Mouse (Mus musculus): ENCODE data around the gene Nub1. TPM values are rescaled to one million over a fixed set of nuclear protein-coding genes. Genes with fewer than 3 reads are reported as not detected.

Gene Nub1
- polyA plus RNA-seq, 1 experiment = 18.6 TPM

DNA sequence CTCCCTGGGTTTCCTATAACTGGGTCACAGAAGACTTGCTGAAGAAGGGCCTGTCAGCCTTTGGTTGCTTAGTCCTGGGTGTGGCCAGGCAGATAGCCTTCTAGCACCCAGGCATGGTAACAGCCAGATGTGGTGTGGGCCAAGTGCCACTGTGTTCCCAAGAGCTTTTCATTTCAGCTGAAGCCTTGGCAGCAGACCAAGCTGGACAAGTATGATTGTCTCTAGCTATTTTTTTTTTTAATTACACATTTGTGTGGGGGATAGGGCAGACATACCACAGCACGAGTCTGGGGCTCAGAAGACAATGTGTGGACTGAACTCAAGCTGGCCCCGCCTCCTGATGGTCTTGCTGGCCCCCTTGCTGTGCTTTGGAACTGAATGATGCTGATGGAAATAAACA, 24.6 kb downstream of the Nub1 start:
- TF ChIP-seq FOSL1 (IDR thresholded peaks at IDR 0.05; ENCODE audit: insufficient read depth, low read length, poor library complexity, severe bottlenecking) (no peak), MYOG (IDR thresholded peaks at IDR 0.05; ENCODE audit: control insufficient read depth, extremely low read depth, insufficient read length) (no peak), MAX (IDR thresholded peaks at IDR 0.05) (no peak), CTCF (IDR thresholded peaks at IDR 0.05; ENCODE audit: control insufficient read depth, insufficient read depth, insufficient read length) (no peak), MYOD1 (IDR thresholded peaks at IDR 0.05; ENCODE audit: control insufficient read depth, insufficient read length, low read depth) (no peak), USF1 (IDR thresholded peaks at IDR 0.05; ENCODE audit: low read depth) (no peak), CEBPB (IDR thresholded peaks at IDR 0.05; ENCODE audit: low read depth) (no peak)
- peaks cover 41% of the 10 kb centered on the region for H3K36me3 ChIP-seq (ENCODE audit: control insufficient read depth, insufficient read depth)

DNA sequence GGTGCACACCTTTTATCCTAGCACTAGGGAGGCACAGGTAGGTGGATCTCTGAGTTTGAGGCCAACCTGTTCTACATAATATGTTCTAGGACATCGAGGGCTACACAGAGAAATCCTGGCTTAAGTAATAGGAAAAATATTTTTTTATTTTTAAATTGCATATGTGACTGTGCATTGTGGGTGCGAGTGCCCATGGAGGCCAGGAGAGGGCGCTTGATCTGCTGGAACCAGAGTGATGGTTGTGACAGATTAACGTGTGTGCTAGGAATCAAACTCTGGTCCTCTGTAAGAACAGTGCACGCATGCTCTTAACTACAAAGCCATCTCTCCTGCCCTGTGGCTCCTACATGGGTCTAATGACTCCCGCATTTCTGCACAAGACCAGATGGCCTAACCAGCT, 26.3 kb downstream of the Nub1 start:
- Histone ChIP-seq H3K27me3 (ENCODE audit: control insufficient read depth, insufficient read depth, insufficient read length) (peaks cover 3% of the 10 kb centered on the region), H3K36me3 (ENCODE audit: control insufficient read depth, insufficient read depth) (peaks cover 26% of the 10 kb centered on the region), H3ac (ENCODE audit: control insufficient read depth, insufficient read length, low read depth) (no peak overlapping the region), H3K79me2 (ENCODE audit: control insufficient read depth, insufficient read depth) (no peaks in the 10 kb centered on the region), H3K4me3 (ENCODE audit: insufficient read depth, poor library complexity, severe bottlenecking) (no peak overlapping the region), H3K79me3 (ENCODE audit: low read depth) (no peaks in the 10 kb centered on the region)
- no peak for TF ChIP-seq USF1 (IDR thresholded peaks at IDR 0.05; ENCODE audit: low read depth)
- TF ChIP-seq MYOD1 (IDR thresholded peaks at IDR 0.05; ENCODE audit: control insufficient read depth, insufficient read length, low read depth) = no peak
- TF ChIP-seq FOSL1 (IDR thresholded peaks at IDR 0.05; ENCODE audit: insufficient read depth, low read length, poor library complexity, severe bottlenecking) = no peak
- no peak for TF ChIP-seq CEBPB (IDR thresholded peaks at IDR 0.05; ENCODE audit: low read depth)
- no peak for TF ChIP-seq MAX (IDR thresholded peaks at IDR 0.05)
- TF ChIP-seq MYOG (IDR thresholded peaks at IDR 0.05; ENCODE audit: control insufficient read depth, extremely low read depth, insufficient read length) = no peak
- no peak for TF ChIP-seq CTCF (IDR thresholded peaks at IDR 0.05; ENCODE audit: control insufficient read depth, insufficient read depth, insufficient read length)

More for the DNA sequence above, 24.6 kb downstream of the Nub1 start:
- no peak overlapping the region for H3K4me3 ChIP-seq (ENCODE audit: insufficient read depth, poor library complexity, severe bottlenecking)
- H3K79me2 ChIP-seq (ENCODE audit: control insufficient read depth, insufficient read depth) = no peaks in the 10 kb centered on the region
- no peak overlapping the region for H3ac ChIP-seq (ENCODE audit: control insufficient read depth, insufficient read length, low read depth)
- H3K79me3 ChIP-seq (ENCODE audit: low read depth) = no peaks in the 10 kb centered on the region
- H3K27me3 ChIP-seq (ENCODE audit: control insufficient read depth, insufficient read depth, insufficient read length) = no peaks in the 10 kb centered on the region

DNA sequence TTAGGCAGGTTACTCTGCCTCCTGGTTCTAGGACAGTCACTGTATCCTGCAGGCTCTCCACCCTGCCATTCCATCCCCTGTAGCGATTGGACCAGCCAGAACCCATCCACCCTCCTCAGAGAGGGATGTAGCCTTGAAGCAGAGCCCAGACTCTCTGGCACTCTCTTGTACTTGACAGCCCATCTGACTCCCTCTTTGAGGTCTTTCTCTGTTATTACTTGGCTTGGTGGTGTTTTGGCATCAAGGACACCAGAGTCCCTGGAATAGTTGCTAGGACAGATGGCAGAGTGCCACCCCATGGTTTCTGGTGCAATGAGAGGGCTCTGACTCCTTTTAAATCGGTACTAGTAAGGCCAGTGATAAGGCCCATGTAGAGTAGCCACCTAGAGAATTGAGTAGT, 27.9 kb downstream of the Nub1 start:
- Histone ChIP-seq H3K79me3 (ENCODE audit: low read depth) (no peaks in the 10 kb centered on the region), H3K4me3 (ENCODE audit: insufficient read depth, poor library complexity, severe bottlenecking) (no peak overlapping the region), H3ac (ENCODE audit: control insufficient read depth, insufficient read length, low read depth) (no peak overlapping the region), H3K36me3 (ENCODE audit: control insufficient read depth, insufficient read depth) (peaks cover 19% of the 10 kb centered on the region), H3K79me2 (ENCODE audit: control insufficient read depth, insufficient read depth) (no peaks in the 10 kb centered on the region), H3K27me3 (ENCODE audit: control insufficient read depth, insufficient read depth, insufficient read length) (peaks cover 9% of the 10 kb centered on the region)
- TF ChIP-seq CEBPB (IDR thresholded peaks at IDR 0.05; ENCODE audit: low read depth) (no peak), MAX (IDR thresholded peaks at IDR 0.05) (no peak), FOSL1 (IDR thresholded peaks at IDR 0.05; ENCODE audit: insufficient read depth, low read length, poor library complexity, severe bottlenecking) (no peak), USF1 (IDR thresholded peaks at IDR 0.05; ENCODE audit: low read depth) (no peak), MYOD1 (IDR thresholded peaks at IDR 0.05; ENCODE audit: control insufficient read depth, insufficient read length, low read depth) (no peak), MYOG (IDR thresholded peaks at IDR 0.05; ENCODE audit: control insufficient read depth, extremely low read depth, insufficient read length) (no peak), CTCF (IDR thresholded peaks at IDR 0.05; ENCODE audit: control insufficient read depth, insufficient read depth, insufficient read length) (no peak)

DNA sequence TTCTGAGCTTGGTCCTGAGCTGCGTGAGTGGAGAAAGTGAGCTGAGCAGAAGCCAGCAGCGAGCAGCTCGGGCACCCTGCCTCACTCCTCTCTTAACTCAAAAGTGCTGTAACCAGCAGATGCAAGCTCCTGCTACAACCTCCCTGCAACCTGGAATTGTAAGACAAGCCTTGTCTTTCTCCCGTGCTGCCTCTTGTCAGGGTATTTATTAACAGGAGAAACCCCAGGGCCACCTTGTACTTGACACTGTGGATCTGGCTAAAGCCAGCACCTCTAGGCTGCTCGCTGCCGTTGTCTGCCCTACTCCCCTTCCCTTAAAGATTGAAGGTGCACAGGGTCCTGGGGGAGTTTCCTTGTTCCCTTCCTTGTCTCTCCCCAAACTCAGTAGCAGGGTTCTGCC, 28.7 kb downstream of the Nub1 start:
- Histone ChIP-seq H3ac (ENCODE audit: control insufficient read depth, insufficient read length, low read depth) (no peak overlapping the region), H3K36me3 (ENCODE audit: control insufficient read depth, insufficient read depth) (peaks cover 13% of the 10 kb centered on the region), H3K27me3 (ENCODE audit: control insufficient read depth, insufficient read depth, insufficient read length) (peaks cover 13% of the 10 kb centered on the region), H3K79me2 (ENCODE audit: control insufficient read depth, insufficient read depth) (no peaks in the 10 kb centered on the region), H3K4me3 (ENCODE audit: insufficient read depth, poor library complexity, severe bottlenecking) (no peak overlapping the region), H3K79me3 (ENCODE audit: low read depth) (no peaks in the 10 kb centered on the region)
- no peak for TF ChIP-seq CTCF (IDR thresholded peaks at IDR 0.05; ENCODE audit: control insufficient read depth, insufficient read depth, insufficient read length)
- no peak for TF ChIP-seq MAX (IDR thresholded peaks at IDR 0.05)
- TF ChIP-seq MYOG (IDR thresholded peaks at IDR 0.05; ENCODE audit: control insufficient read depth, extremely low read depth, insufficient read length) = no peak
- TF ChIP-seq MYOD1 (IDR thresholded peaks at IDR 0.05; ENCODE audit: control insufficient read depth, insufficient read length, low read depth) = no peak
- TF ChIP-seq FOSL1 (IDR thresholded peaks at IDR 0.05; ENCODE audit: insufficient read depth, low read length, poor library complexity, severe bottlenecking) = no peak
- TF ChIP-seq CEBPB (IDR thresholded peaks at IDR 0.05; ENCODE audit: low read depth) = no peak
- TF ChIP-seq USF1 (IDR thresholded peaks at IDR 0.05; ENCODE audit: low read depth) = no peak

DNA sequence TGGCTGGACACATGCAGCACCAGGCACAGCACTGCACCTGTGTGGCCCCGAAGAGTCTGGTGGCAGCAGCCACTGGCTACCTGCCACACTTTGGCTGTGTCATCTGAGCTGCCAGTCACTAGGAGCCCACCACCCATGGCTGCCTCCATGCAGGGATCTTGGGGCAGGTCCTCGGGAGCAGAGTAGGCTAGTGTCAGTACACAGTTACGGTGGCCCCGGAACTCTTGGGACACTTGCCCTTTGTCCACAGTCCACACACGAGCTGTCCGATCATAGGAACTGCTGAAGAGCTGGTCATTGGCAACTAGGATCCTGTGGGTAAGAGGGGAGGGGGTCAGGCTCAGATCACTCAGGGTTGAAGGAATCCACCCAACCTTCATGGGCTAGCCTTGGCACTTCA, 32.7 kb downstream of the Nub1 start:
- no peaks in the 10 kb centered on the region for H3K79me2 ChIP-seq (ENCODE audit: control insufficient read depth, insufficient read depth)
- TF ChIP-seq MYOD1 (IDR thresholded peaks at IDR 0.05; ENCODE audit: control insufficient read depth, insufficient read length, low read depth) = no peak
- TF ChIP-seq CEBPB (IDR thresholded peaks at IDR 0.05; ENCODE audit: low read depth) = no peak
- no peak for TF ChIP-seq FOSL1 (IDR thresholded peaks at IDR 0.05; ENCODE audit: insufficient read depth, low read length, poor library complexity, severe bottlenecking)
- no peak for TF ChIP-seq MYOG (IDR thresholded peaks at IDR 0.05; ENCODE audit: control insufficient read depth, extremely low read depth, insufficient read length)
- TF ChIP-seq CTCF (IDR thresholded peaks at IDR 0.05; ENCODE audit: control insufficient read depth, insufficient read depth, insufficient read length) = no peak
- H3ac ChIP-seq (ENCODE audit: control insufficient read depth, insufficient read length, low read depth) = no peak overlapping the region
- H3K27me3 ChIP-seq (ENCODE audit: control insufficient read depth, insufficient read depth, insufficient read length) = peaks cover 27% of the 10 kb centered on the region
- H3K4me3 ChIP-seq (ENCODE audit: insufficient read depth, poor library complexity, severe bottlenecking) = no peak overlapping the region
- no peaks in the 10 kb centered on the region for H3K36me3 ChIP-seq (ENCODE audit: control insufficient read depth, insufficient read depth)
- no peaks in the 10 kb centered on the region for H3K79me3 ChIP-seq (ENCODE audit: low read depth)

DNA sequence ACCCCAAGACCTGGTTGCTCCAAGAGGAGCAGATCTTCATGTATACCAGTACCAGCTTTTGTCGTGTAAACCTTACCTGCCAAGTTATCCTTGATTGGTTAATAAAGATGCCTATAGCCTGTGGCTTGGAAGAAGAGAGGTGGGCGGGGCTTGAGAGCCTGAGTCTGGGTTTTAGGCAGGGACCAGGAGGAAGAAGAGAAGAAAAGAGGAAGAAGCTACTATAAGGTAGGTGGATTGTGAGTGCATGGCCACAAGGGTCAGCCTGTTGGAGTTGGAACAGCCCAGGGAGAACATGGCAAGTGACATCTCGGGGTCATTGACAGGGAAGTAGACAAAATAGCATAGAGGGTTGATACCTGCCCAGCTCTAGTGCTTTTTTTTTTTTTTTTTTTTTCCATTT, 34.5 kb downstream of the Nub1 start:
- no peaks in the 10 kb centered on the region for H3K36me3 ChIP-seq (ENCODE audit: control insufficient read depth, insufficient read depth)
- TF ChIP-seq MAX (IDR thresholded peaks at IDR 0.05) (no peak), MYOD1 (IDR thresholded peaks at IDR 0.05; ENCODE audit: control insufficient read depth, insufficient read length, low read depth) (no peak), USF1 (IDR thresholded peaks at IDR 0.05; ENCODE audit: low read depth) (no peak), FOSL1 (IDR thresholded peaks at IDR 0.05; ENCODE audit: insufficient read depth, low read length, poor library complexity, severe bottlenecking) (no peak), CEBPB (IDR thresholded peaks at IDR 0.05; ENCODE audit: low read depth) (no peak), CTCF (IDR thresholded peaks at IDR 0.05; ENCODE audit: control insufficient read depth, insufficient read depth, insufficient read length) (no peak), MYOG (IDR thresholded peaks at IDR 0.05; ENCODE audit: control insufficient read depth, extremely low read depth, insufficient read length) (no peak)
- peaks cover 31% of the 10 kb centered on the region for H3K27me3 ChIP-seq (ENCODE audit: control insufficient read depth, insufficient read depth, insufficient read length)

More for the DNA sequence above, 34.5 kb downstream of the Nub1 start:
- Histone ChIP-seq H3ac (ENCODE audit: control insufficient read depth, insufficient read length, low read depth) (no peak overlapping the region), H3K79me2 (ENCODE audit: control insufficient read depth, insufficient read depth) (no peaks in the 10 kb centered on the region), H3K4me3 (ENCODE audit: insufficient read depth, poor library complexity, severe bottlenecking) (no peak overlapping the region), H3K79me3 (ENCODE audit: low read depth) (no peaks in the 10 kb centered on the region)

Measured in C2C12 (cell line).